Mouse (Mus musculus) limb, embryonic 12.5 days (tissue): Measurements from ENCODE around the gene Tanc1. TPM values are rescaled to one million over a fixed set of nuclear protein-coding genes. Genes with fewer than 3 reads are reported as not detected.

Source experiments
- ATAC-seq: fragments of 200-750 bp; cut with Nextera tagmentation; 2 replicates; pipeline ENCODE4 v1.8.0; 2017; ENCODE audit warnings: low read depth, moderate TSS enrichment; ENCODE audit not compliant: insufficient number of reproducible peaks, insufficient read depth, low FRiP score, low TSS enrichment
- H3K27ac ChIP-seq: fragments of 300-500 bp; sonication (generic); 2 replicates; pipeline ENCODE4 v1.5.1; 2016; ENCODE audit warnings: mild to moderate bottlenecking, moderate library complexity
- H3K27me3 ChIP-seq: fragments of 300-500 bp; sonication (generic); 2 replicates; pipeline ENCODE4 v1.6.1; 2016; ENCODE audit warnings: mild to moderate bottlenecking, moderate library complexity
- H3K36me3 ChIP-seq: fragments of 300-500 bp; sonication (generic); 2 replicates; pipeline ENCODE4 v1.6.1; 2016; ENCODE audit warnings: mild to moderate bottlenecking, moderate library complexity
- H3K4me1 ChIP-seq: fragments of 300-500 bp; sonication (generic); replicated peaks from 2 replicates; pipeline ENCODE4 v1.6.1; 2016
- H3K4me2 ChIP-seq: fragments of 300-500 bp; sonication (generic); 2 replicates; pipeline ENCODE4 v1.6.1; 2016; ENCODE audit warnings: mild to moderate bottlenecking, moderate library complexity
- H3K4me3 ChIP-seq: fragments of 300-500 bp; sonication (generic); replicated peaks from 2 replicates; pipeline ENCODE4 v1.5.1; 2016; ENCODE audit warnings: mild to moderate bottlenecking
- H3K9ac ChIP-seq: fragments of 300-500 bp; sonication (generic); replicated peaks from 2 replicates; pipeline ENCODE4 v1.6.1; 2016; ENCODE audit warnings: mild to moderate bottlenecking, moderate library complexity
- H3K9me3 ChIP-seq: fragments of 300-500 bp; sonication (generic); 2 replicates; pipeline ENCODE4 v1.6.1; 2016; ENCODE audit warnings: mild to moderate bottlenecking, moderate library complexity
- WGBS: fragments of 180-500 bp; shearing (Covaris S2); methylation state at CpG from one replicate; pipeline ENCODE4 v1.1.7; 2016; 5-methylcytosine and 5-hydroxymethylcytosine counted together
- polyA plus RNA-seq: library from polyadenylated mRNA; unstranded; fragments of >200 nt; fragmentation: Nextera tagmentation; extraction: Ambion mirVana; gene quantifications from 2 replicates; pipeline ENCODE4 v1.2.1, GENCODE M21; 2016

The Tanc1 gene
- polyA plus RNA-seq, 1 experiment from 2014 or later: 70.6 TPM

DNA sequence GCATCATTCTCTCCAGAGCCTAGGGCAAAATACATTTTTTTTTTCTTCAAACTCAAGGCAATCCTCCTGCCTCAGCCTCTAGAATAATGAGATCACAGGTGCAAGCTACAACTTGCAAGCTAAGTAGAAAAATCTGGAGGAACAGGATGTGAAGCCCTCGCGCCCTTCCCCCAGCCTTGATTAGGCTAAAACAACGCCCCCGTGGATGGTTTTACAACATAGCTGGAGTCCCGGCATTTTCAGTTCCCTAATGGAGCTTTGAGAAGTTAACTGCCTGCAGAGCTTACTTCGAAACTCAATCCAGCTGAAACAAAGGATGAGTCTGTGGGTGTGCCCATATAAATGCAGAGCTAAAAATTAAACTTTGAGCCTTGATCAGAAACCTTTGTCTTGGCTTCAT is 277.9 kb downstream of the Tanc1 start:
- WGBS: 61% methylated on average over 6 of the region's 6 CpGs
- no peak overlapping the region for H3K27ac ChIP-seq
- no peak overlapping the region for H3K9ac ChIP-seq
- no peaks in the 10 kb centered on the region for H3K9me3 ChIP-seq
- peaks cover 13% of the 10 kb centered on the region; the same call in 1 of the 2 replicates for H3K36me3 ChIP-seq
- H3K27me3 ChIP-seq: no peaks in the 10 kb centered on the region
- ATAC-seq: no peak
- H3K4me1 ChIP-seq: no peaks in the 10 kb centered on the region
- no peak overlapping the region for H3K4me3 ChIP-seq
- no peak overlapping the region for H3K4me2 ChIP-seq

Other genes starting within 250 kb of the Tanc1 start
- gene Dapl1, start 127.4 kb upstream of the Tanc1 start, polyA plus RNA-seq: 2.1 and 2.2 TPM in 2 replicates